Mouse (Mus musculus) limb, embryonic 12.5 days (tissue): ENCODE measurements around the gene Tbce. TPM values are rescaled to one million over a fixed set of nuclear protein-coding genes. Genes with fewer than 3 reads are reported as not detected.
A peak's percentile ranks its signal among the peaks of the same experiment; 100 is the strongest.

Experiments
- ATAC-seq: fragments of 200-750 bp; cut with Nextera tagmentation; 2 replicates; pipeline ENCODE4 v1.8.0; 2017; ENCODE audit warnings: low read depth, moderate TSS enrichment; ENCODE audit not compliant: insufficient number of reproducible peaks, insufficient read depth, low FRiP score, low TSS enrichment
- H3K27ac ChIP-seq: fragments of 300-500 bp; sonication (generic); 2 replicates; pipeline ENCODE4 v1.5.1; 2016; ENCODE audit warnings: mild to moderate bottlenecking, moderate library complexity
- H3K27me3 ChIP-seq: fragments of 300-500 bp; sonication (generic); 2 replicates; pipeline ENCODE4 v1.6.1; 2016; ENCODE audit warnings: mild to moderate bottlenecking, moderate library complexity
- H3K36me3 ChIP-seq: fragments of 300-500 bp; sonication (generic); 2 replicates; pipeline ENCODE4 v1.6.1; 2016; ENCODE audit warnings: mild to moderate bottlenecking, moderate library complexity
- H3K4me1 ChIP-seq: fragments of 300-500 bp; sonication (generic); replicated peaks from 2 replicates; pipeline ENCODE4 v1.6.1; 2016
- H3K4me2 ChIP-seq: fragments of 300-500 bp; sonication (generic); 2 replicates; pipeline ENCODE4 v1.6.1; 2016; ENCODE audit warnings: mild to moderate bottlenecking, moderate library complexity
- H3K4me3 ChIP-seq: fragments of 300-500 bp; sonication (generic); replicated peaks from 2 replicates; pipeline ENCODE4 v1.5.1; 2016; ENCODE audit warnings: mild to moderate bottlenecking
- H3K9ac ChIP-seq: fragments of 300-500 bp; sonication (generic); replicated peaks from 2 replicates; pipeline ENCODE4 v1.6.1; 2016; ENCODE audit warnings: mild to moderate bottlenecking, moderate library complexity
- H3K9me3 ChIP-seq: fragments of 300-500 bp; sonication (generic); 2 replicates; pipeline ENCODE4 v1.6.1; 2016; ENCODE audit warnings: mild to moderate bottlenecking, moderate library complexity
- WGBS: fragments of 180-500 bp; shearing (Covaris S2); methylation state at CpG from one replicate; pipeline ENCODE4 v1.1.7; 2016; 5-methylcytosine and 5-hydroxymethylcytosine counted together
- polyA plus RNA-seq: library from polyadenylated mRNA; unstranded; fragments of >200 nt; fragmentation: Nextera tagmentation; extraction: Ambion mirVana; gene quantifications from 2 replicates; pipeline ENCODE4 v1.2.1, GENCODE M21; 2016

The Tbce gene
- polyA plus RNA-seq, 1 experiment from 2014 or later, result 61.8 TPM

DNA sequence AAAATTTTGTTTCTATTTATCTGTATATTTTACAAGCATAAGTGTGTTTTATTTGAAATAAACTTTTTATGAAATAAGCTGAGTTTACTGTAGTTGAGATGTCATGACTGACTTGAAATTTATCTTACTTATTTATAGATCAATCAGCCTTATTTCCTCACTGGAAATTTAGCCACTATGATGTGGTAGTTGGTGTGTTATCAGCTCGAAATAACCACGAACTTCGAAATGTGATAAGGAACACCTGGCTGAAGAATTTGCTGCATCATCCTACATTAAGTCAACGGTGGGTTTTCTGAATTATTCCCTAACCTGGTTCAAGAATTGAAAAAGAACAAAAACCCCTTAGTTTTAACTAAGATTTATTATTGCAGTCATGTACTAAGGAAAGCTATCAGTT, 73.3 kb downstream of the Tbce start:
- Histone ChIP-seq H3K4me3 (no peak overlapping the region), H3K4me2 (no peak overlapping the region), H3K27ac (no peak overlapping the region), H3K36me3 (peaks cover 20% of the 10 kb centered on the region), H3K9ac (no peak overlapping the region), H3K9me3 (no peaks in the 10 kb centered on the region), H3K4me1 (no peaks in the 10 kb centered on the region), H3K27me3 (no peaks in the 10 kb centered on the region)
- WGBS, result 86% methylated on average over 4 of the region's 4 CpGs
- ATAC-seq, result no peak

GRCm38 (mm10) chr13:13965388-13965964, 74.0 kb downstream of the Tbce start:
- Histone ChIP-seq H3K4me1 (no peaks in the 10 kb centered on the region), H3K9me3 (no peaks in the 10 kb centered on the region), H3K27ac (no peak overlapping the region), H3K9ac (no peak overlapping the region), H3K4me3 (no peak overlapping the region), H3K4me2 (no peak overlapping the region), H3K27me3 (no peaks in the 10 kb centered on the region), H3K36me3 (peaks cover 20% of the 10 kb centered on the region)
- 75% methylated on average over 19 of the region's 19 CpGs for WGBS
- ATAC-seq, result no peak

DNA sequence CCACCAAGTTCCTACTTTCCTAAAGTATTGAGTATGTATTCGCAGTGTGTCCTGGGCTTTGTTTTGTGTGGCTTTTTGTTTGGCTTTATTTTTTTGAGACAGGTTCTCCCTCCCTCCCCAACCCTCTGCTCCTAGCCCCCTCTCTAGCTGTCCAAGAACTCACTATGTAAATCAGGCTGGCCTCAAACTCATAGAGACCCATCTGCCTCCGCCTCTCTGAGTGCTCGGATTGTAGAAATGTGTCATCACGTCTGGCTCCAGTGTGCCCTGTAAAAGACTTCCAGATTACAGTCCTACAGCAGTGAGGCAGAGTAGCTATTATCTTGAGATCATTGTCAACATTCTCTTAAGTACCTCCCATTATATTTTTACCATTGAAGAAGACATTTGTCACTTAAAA, 78.4 kb downstream of the Tbce start:
- Histone ChIP-seq H3K4me3 (no peak overlapping the region), H3K9ac (no peak overlapping the region), H3K27ac (no peak overlapping the region), H3K9me3 (no peaks in the 10 kb centered on the region), H3K4me1 (no peaks in the 10 kb centered on the region), H3K27me3 (no peaks in the 10 kb centered on the region), H3K4me2 (no peak overlapping the region), H3K36me3 (peaks cover 6% of the 10 kb centered on the region; the same call in 1 of the 2 replicates)
- whole genome bisulfite sequencing, result 73% methylated on average over 4 of the region's 4 CpGs
- ATAC-seq, result no peak

DNA sequence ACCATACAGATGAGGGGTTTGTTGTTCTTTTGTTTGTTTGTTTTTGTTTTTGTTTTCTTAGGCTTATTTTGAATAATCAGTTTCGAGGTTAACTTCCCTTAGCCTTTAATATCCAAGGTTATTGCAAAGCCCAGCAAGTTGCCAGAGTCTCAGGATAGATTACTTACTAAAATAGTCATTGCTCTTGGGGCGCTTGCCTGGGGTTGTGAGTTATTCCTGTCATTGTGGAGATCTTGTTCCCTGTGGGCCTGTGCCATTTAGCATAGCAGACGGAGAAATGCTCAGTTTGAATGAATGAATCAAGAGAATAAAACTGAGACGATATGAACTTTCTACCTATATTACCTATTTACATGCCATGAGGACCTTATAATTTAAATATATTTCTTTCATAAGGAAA, 79.2 kb downstream of the Tbce start:
- no peak overlapping the region for H3K27ac ChIP-seq
- peaks cover 6% of the 10 kb centered on the region; the same call in 1 of the 2 replicates for H3K36me3 ChIP-seq
- H3K27me3 ChIP-seq, result no peaks in the 10 kb centered on the region
- no peak for ATAC-seq
- no peak overlapping the region for H3K9ac ChIP-seq
- H3K4me3 ChIP-seq, result no peak overlapping the region
- H3K9me3 ChIP-seq, result no peaks in the 10 kb centered on the region
- 89% methylated on average over 4 of the region's 4 CpGs for WGBS
- H3K4me1 ChIP-seq, result peaks cover 5% of the 10 kb centered on the region
- H3K4me2 ChIP-seq, result no peak overlapping the region

- Histone ChIP-seq H3K36me3 (peaks cover 6% of the 10 kb centered on the region; the same call in 1 of the 2 replicates), H3K27me3 (no peaks in the 10 kb centered on the region), H3K4me2 (no peak overlapping the region), H3K9me3 (no peaks in the 10 kb centered on the region), H3K4me3 (no peak overlapping the region), H3K9ac (no peak overlapping the region), H3K4me1 (peaks cover 5% of the 10 kb centered on the region), H3K27ac (no peak overlapping the region)
- WGBS, result 79% methylated on average over 4 of the region's 4 CpGs
- ATAC-seq, result no peak
These were observed 82.8 kb downstream of the Tbce start for GRCm38 (mm10) chr13:13956686-13957085.

- no peak; the same call in 1 of the 2 replicates for ATAC-seq
- H3K27me3 ChIP-seq, result no peaks in the 10 kb centered on the region
- peak overlapping the region; percentile 79 for H3K9ac ChIP-seq
- H3K9me3 ChIP-seq, result no peaks in the 10 kb centered on the region
- H3K36me3 ChIP-seq, result peaks cover 6% of the 10 kb centered on the region; the same call in 1 of the 2 replicates
- under 1% methylated on average over 29 of the region's 29 CpGs for WGBS
- H3K4me1 ChIP-seq, result peaks cover 5% of the 10 kb centered on the region
- peak overlapping the region; percentile 82 for H3K4me3 ChIP-seq
- peak overlapping the region; percentile 67 for H3K4me2 ChIP-seq
- peak overlapping the region; percentile 92 for H3K27ac ChIP-seq
These were observed 84.5 kb downstream of the Tbce start for GRCm38 (mm10) chr13:13954931-13955330.

DNA sequence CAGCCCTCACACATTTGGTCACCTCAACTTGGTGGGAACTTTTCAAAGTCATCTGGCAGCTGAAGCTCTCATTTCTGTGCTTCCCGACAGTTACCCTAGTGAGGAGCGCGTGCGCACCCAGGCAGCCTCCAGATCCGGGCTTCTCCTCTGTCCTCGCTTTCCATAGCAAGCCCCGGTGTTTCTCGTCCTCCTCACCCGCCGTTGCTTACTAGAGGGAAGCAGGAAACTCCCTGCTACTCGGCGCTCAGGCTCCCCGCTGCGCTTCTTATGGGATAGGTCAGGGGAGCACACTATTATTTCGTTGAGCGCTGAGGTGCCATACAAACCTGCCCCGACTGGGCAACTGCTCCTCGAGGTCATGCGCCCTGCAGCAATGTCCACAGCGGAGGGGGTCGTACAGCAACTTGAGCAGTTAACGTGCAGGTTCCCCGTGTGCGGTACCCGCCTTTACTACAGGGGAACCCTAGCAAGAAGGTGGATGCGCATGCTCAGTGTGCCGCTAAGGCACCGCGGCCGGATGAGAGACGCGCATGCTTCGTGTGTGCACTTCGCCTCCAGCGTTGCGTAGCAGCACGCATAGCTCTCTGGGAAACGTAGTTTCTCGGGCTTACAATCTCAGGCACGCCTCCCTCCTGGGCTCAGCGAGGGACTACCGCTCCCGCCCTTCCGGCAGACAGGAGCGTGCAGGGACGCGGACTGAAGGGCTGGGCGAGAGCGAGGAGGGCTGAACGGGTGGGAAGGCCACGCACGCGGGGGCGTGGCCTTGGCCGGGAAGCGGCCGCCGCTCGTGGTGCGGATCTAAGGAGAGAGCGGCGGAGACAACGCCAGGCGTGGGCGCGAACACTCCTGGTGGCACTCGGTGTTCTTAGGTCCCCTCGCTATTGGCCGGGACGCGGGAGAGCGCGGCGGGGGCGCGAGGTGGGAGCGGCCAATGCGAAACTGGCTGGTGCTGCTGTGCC, 85.3 kb downstream of the Tbce start, which contains the start of gene B3galnt2:
Gene B3galnt2, plus strand, starts transcription at position 596 of the 959 bp plus-strand sequence.
- Histone ChIP-seq H3K4me2 (peak within 1 kb of the TSS; percentile 67), H3K27me3 (no peaks in the 10 kb centered on the region), H3K4me3 (peak within 1 kb of the TSS; percentile 82), H3K9ac (peak within 1 kb of the TSS; percentile 79), H3K4me1 (peaks cover 5% of the 10 kb centered on the region), H3K9me3 (no peaks in the 10 kb centered on the region), H3K36me3 (peaks cover 6% of the 10 kb centered on the region; the same call in 1 of the 2 replicates), H3K27ac (peak within 1 kb of the TSS; percentile 92)
- under 1% methylated on average over 67 of the region's 78 CpGs for WGBS
- peak; percentile 99 for ATAC-seq

Other genes with a start within 250 kb of the Tbce start
- gene B3galnt2, start 85.2 kb downstream of the Tbce start, polyA plus RNA-seq, result 53.4 and 55.0 TPM in 2 replicates
- gene Arid4b, start 23.6 kb upstream of the Tbce start, polyA plus RNA-seq, result 96.8 and 97.5 TPM in 2 replicates
- 60.0 and 60.5 TPM in 2 replicates for gene Ggps1, start 23.9 kb upstream of the Tbce start, polyA plus RNA-seq